Mouse (Mus musculus) ovary, postnatal 10 days (tissue): ENCODE data around the gene Trappc13.
"Not testable (repeated sequence)": the region's sequence is repeated elsewhere in the genome, so short reads cannot be mapped to it uniquely, and the experiment has no call there.

ENCODE experiments used
- DNase-seq: peaks from one replicate; pipeline ENCODE4 v3.0.0; 2022; ENCODE audit warnings: low spot score

The Trappc13 gene

GRCm38 (mm10) chr13:104177796-104178649 is at the start of gene Trappc13:
TSS of gene Trappc13 (minus strand) at chr13:104178469.
- DNase-seq: peak; percentile 16

GRCm38 (mm10) chr13:104227478-104227877 is 49.2 kb upstream of the Trappc13 start:
- DNase-seq: no peak

- DNase-seq: no peak
These were observed 26.0 kb upstream of the Trappc13 start for GRCm38 (mm10) chr13:104204313-104204712.

- not testable (repeated sequence) for DNase-seq
These were observed 17.6 kb upstream of the Trappc13 start for GRCm38 (mm10) chr13:104195891-104196290.

- DNase-seq: no peak
These were observed 9.1 kb upstream of the Trappc13 start for GRCm38 (mm10) chr13:104187357-104187756.

GRCm38 (mm10) chr13:104179176-104179888 is 1.1 kb upstream of the Trappc13 start:
- no peak for DNase-seq

- DNase-seq: peak; percentile 85
These were observed 417 bp upstream of the Trappc13 start, which contains the start of gene Trim23 for GRCm38 (mm10) chr13:104178650-104179121. TSS of gene Trim23 (plus strand) at chr13:104178797.

GRCm38 (mm10) chr13:104176874-104177273 is 1.4 kb downstream of the Trappc13 start:
- DNase-seq: no peak

- no peak for DNase-seq
These were observed 5.8 kb downstream of the Trappc13 start for GRCm38 (mm10) chr13:104172498-104172897.

- no peak for DNase-seq
These were observed 6.6 kb downstream of the Trappc13 start for GRCm38 (mm10) chr13:104171711-104172110.

- no peak for DNase-seq
These were observed 22.6 kb downstream of the Trappc13 start for GRCm38 (mm10) chr13:104155686-104156085.

- DNase-seq: no peak
These were observed 23.2 kb downstream of the Trappc13 start for GRCm38 (mm10) chr13:104155106-104155505.

- DNase-seq: no peak
These were observed 24.1 kb downstream of the Trappc13 start for GRCm38 (mm10) chr13:104154180-104154579.

GRCm38 (mm10) chr13:104145646-104146045 is 32.6 kb downstream of the Trappc13 start:
- no peak for DNase-seq

- no peak for DNase-seq
These were observed 33.4 kb downstream of the Trappc13 start for GRCm38 (mm10) chr13:104144871-104145270.

- peak; percentile 46 for DNase-seq
These were observed 38.7 kb downstream of the Trappc13 start for GRCm38 (mm10) chr13:104139369-104140209.

GRCm38 (mm10) chr13:104134510-104135085 is 43.7 kb downstream of the Trappc13 start:
- no peak for DNase-seq

GRCm38 (mm10) chr13:104132561-104132960 is 45.7 kb downstream of the Trappc13 start:
- no peak for DNase-seq

- no peak for DNase-seq
These were observed 54.4 kb downstream of the Trappc13 start for GRCm38 (mm10) chr13:104123662-104124381.

- DNase-seq: no peak
These were observed 56.0 kb downstream of the Trappc13 start for GRCm38 (mm10) chr13:104122078-104122840.
